Mouse (Mus musculus): ENCODE results near the gene Slc36a3.

DNA sequence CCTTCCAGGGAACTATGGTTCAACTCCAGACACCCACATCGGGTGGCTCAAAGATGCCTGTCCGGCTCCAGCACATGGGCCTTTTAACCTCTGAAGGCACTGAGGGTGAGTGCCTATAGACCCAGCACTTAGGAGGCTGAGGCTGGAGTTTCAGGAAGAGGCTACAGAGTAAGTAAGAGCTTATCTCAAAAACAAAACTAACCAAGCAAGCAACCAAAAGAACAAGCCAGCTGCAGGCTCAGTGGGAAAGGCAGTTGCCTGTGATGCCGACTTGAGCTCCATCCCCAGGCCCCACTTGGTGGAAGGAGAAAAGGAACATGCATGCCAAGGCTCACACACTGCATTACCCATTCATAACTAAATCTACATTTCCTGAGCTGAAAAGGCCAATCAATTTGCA is 73.0 kb downstream of the Slc36a3 start:
- TF ChIP-seq CTCF (IDR thresholded peaks at IDR 0.05; ENCODE audit: low read depth) (no peak), EP300 (IDR thresholded peaks at IDR 0.05; ENCODE audit: low read depth) (no peak)
